Mouse (Mus musculus): ENCODE results near the gene 4933402D24Rik.

- TF ChIP-seq CTCF (IDR thresholded peaks at IDR 0.05; ENCODE audit: low read depth, low read length), result no peak
- TF ChIP-seq POLR2A (IDR thresholded peaks at IDR 0.05; ENCODE audit: insufficient read depth, low read length), result no peak
Measured at GRCm38 (mm10) chr1:63764395-63764794, 4.7 kb downstream of the 4933402D24Rik start.

Measured in ES-Bruce4 (cell line).